Mouse (Mus musculus) intestine, postnatal 0 days (tissue): ENCODE measurements around the gene Kcng1. TPM values are rescaled to one million over a fixed set of nuclear protein-coding genes. Genes with fewer than 3 reads are reported as not detected.
A peak's percentile ranks its signal among the peaks of the same experiment; 100 is the strongest.

Experiments used
- ATAC-seq: fragments of 200-750 bp; cut with Nextera tagmentation; 2 replicates; pipeline ENCODE4 v1.8.0; 2017; ENCODE audit warnings: mild to moderate bottlenecking, moderate TSS enrichment, moderate library complexity
- H3K27ac ChIP-seq: fragments of 300-500 bp; sonication (generic); 2 replicates; pipeline ENCODE4 v1.5.1; 2014; ENCODE audit warnings: mild to moderate bottlenecking, low read depth, low read length, moderate library complexity
- H3K27me3 ChIP-seq: fragments of 300-500 bp; sonication (generic); replicated peaks from 2 replicates; pipeline ENCODE4 v1.6.1; 2014; ENCODE audit warnings: low read length, mixed read lengths; ENCODE audit not compliant: control insufficient read depth, insufficient read depth
- H3K36me3 ChIP-seq: fragments of 300-500 bp; sonication (generic); 2 replicates; pipeline ENCODE4 v1.6.1; 2014; ENCODE audit warnings: mild to moderate bottlenecking, moderate library complexity; ENCODE audit not compliant: control insufficient read depth, insufficient read depth
- H3K4me1 ChIP-seq: fragments of 300-500 bp; sonication (generic); replicated peaks from 2 replicates; pipeline ENCODE4 v1.6.1; 2014; ENCODE audit warnings: antibody characterized with exemption, low read length, mixed read lengths; ENCODE audit not compliant: control insufficient read depth, insufficient read depth
- H3K4me2 ChIP-seq: fragments of 300-500 bp; sonication (generic); replicated peaks from 2 replicates; pipeline ENCODE4 v1.6.1; 2014; ENCODE audit warnings: low read depth, mild to moderate bottlenecking, moderate library complexity
- H3K4me3 ChIP-seq: fragments of 300-500 bp; sonication (generic); 2 replicates; pipeline ENCODE4 v1.5.1; 2014; ENCODE audit warnings: low read depth, low read length
- H3K9ac ChIP-seq: fragments of 300-500 bp; sonication (generic); 2 replicates; pipeline ENCODE4 v1.6.1; 2014; ENCODE audit warnings: mild to moderate bottlenecking, low read depth, low read length
- H3K9me3 ChIP-seq: fragments of 300-500 bp; sonication (generic); 2 replicates; pipeline ENCODE4 v1.6.1; 2016; ENCODE audit warnings: mixed run types; ENCODE audit not compliant: control insufficient read depth
- CTCF ChIP-seq: sonication (generic); IDR thresholded peaks from 2 replicates; pipeline ENCODE4 v1.5.1; 2016; ENCODE audit warnings: low read depth, mild to moderate bottlenecking, control low read depth, antibody characterized with exemption, moderate library complexity
- WGBS: fragments of 180-500 bp; shearing (Covaris S2); extraction: QIAGEN DNeasy Blood & Tissue Kit; methylation state at CpG from one replicate; pipeline ENCODE4 v1.1.7; 2014; 5-methylcytosine and 5-hydroxymethylcytosine counted together
- polyA plus RNA-seq: library from polyadenylated mRNA; unstranded; fragments of >200 nt; fragmentation: Nextera tagmentation; extraction: Ambion mirVana; gene quantifications from 2 replicates; pipeline ENCODE4 v1.2.1, GENCODE M21; 2015

Kcng1 gene
- polyA plus RNA-seq, 1 experiment from 2014 or later, result 1.8 TPM

- Histone ChIP-seq H3K27ac (no peak overlapping the region), H3K4me2 (no peak overlapping the region), H3K4me1 (no peaks in the 10 kb centered on the region), H3K9ac (no peak overlapping the region), H3K4me3 (no peak overlapping the region), H3K9me3 (no peaks in the 10 kb centered on the region), H3K36me3 (no peaks in the 10 kb centered on the region), H3K27me3 (no peaks in the 10 kb centered on the region)
- 75% methylated on average over 4 of the region's 4 CpGs for WGBS
- no peak for TF ChIP-seq CTCF
- ATAC-seq, result no peak
Measured at GRCm38 (mm10) chr2:168243278-168243677, 38.3 kb downstream of the Kcng1 start.

GRCm38 (mm10) chr2:168242841-168243240, 38.7 kb downstream of the Kcng1 start:
- Histone ChIP-seq H3K9me3 (no peaks in the 10 kb centered on the region), H3K27me3 (no peaks in the 10 kb centered on the region), H3K27ac (no peak overlapping the region), H3K9ac (no peak overlapping the region), H3K4me3 (no peak overlapping the region), H3K4me1 (no peaks in the 10 kb centered on the region), H3K36me3 (no peaks in the 10 kb centered on the region), H3K4me2 (no peak overlapping the region)
- no peak for ATAC-seq
- no peak for TF ChIP-seq CTCF

- no peaks in the 10 kb centered on the region for H3K9me3 ChIP-seq
- WGBS, result 88% methylated on average over 4 of the region's 4 CpGs
- H3K27me3 ChIP-seq, result no peaks in the 10 kb centered on the region
- no peak overlapping the region for H3K4me3 ChIP-seq
- no peak overlapping the region for H3K4me2 ChIP-seq
- H3K9ac ChIP-seq, result no peak overlapping the region
- TF ChIP-seq CTCF, result no peak
- peaks cover 9% of the 10 kb centered on the region; the same call in 1 of the 2 replicates for H3K36me3 ChIP-seq
- ATAC-seq, result no peak
- H3K27ac ChIP-seq, result no peak overlapping the region
- no peaks in the 10 kb centered on the region for H3K4me1 ChIP-seq
Measured at GRCm38 (mm10) chr2:168238335-168238734, 43.2 kb downstream of the Kcng1 start.

GRCm38 (mm10) chr2:168233286-168233685, 48.2 kb downstream of the Kcng1 start:
- H3K36me3 ChIP-seq, result peaks cover 10% of the 10 kb centered on the region; the same call in 1 of the 2 replicates
- no peak overlapping the region for H3K9ac ChIP-seq
- H3K4me2 ChIP-seq, result no peak overlapping the region
- peaks cover 18% of the 10 kb centered on the region; the same call in 1 of the 2 replicates for H3K4me1 ChIP-seq
- TF ChIP-seq CTCF, result no peak
- 64% methylated on average over 5 of the region's 5 CpGs for WGBS
- no peak for ATAC-seq
- no peak overlapping the region for H3K4me3 ChIP-seq
- H3K27me3 ChIP-seq, result no peaks in the 10 kb centered on the region
- no peaks in the 10 kb centered on the region for H3K9me3 ChIP-seq
- no peak overlapping the region for H3K27ac ChIP-seq

- Histone ChIP-seq H3K36me3 (peaks cover 13% of the 10 kb centered on the region), H3K27me3 (no peaks in the 10 kb centered on the region), H3K27ac (0 out of 2 replicates have a peak overlapping the region, but pooled peaks have one; percentile 80), H3K4me3 (peak overlapping the region; percentile 98), H3K9me3 (no peaks in the 10 kb centered on the region), H3K4me1 (peaks cover 20% of the 10 kb centered on the region; the same call in 1 of the 2 replicates), H3K9ac (peak overlapping the region; percentile 93), H3K4me2 (peak overlapping the region; percentile 98)
- WGBS, result 49% methylated on average over 33 of the region's 33 CpGs
- no peak for TF ChIP-seq CTCF
- ATAC-seq, result no peak
Measured at GRCm38 (mm10) chr2:168231471-168231829, 50.1 kb downstream of the Kcng1 start.

- Histone ChIP-seq H3K4me3 (peak overlapping the region; percentile 98), H3K36me3 (peaks cover 17% of the 10 kb centered on the region), H3K27me3 (no peaks in the 10 kb centered on the region), H3K9me3 (no peaks in the 10 kb centered on the region), H3K27ac (peak overlapping the region; percentile 80), H3K9ac (peak overlapping the region; percentile 93), H3K4me1 (peaks cover 20% of the 10 kb centered on the region; the same call in 1 of the 2 replicates), H3K4me2 (peak overlapping the region; percentile 98)
- TF ChIP-seq CTCF, result peak; percentile 10; the same call in 1 of the 2 replicates
- WGBS, result 2% methylated on average over 98 of the region's 105 CpGs
- ATAC-seq, result peak; percentile 55
Measured at GRCm38 (mm10) chr2:168230773-168231470, 50.6 kb downstream of the Kcng1 start.
